Mouse (Mus musculus) cortical plate, adult 2 months (tissue): Measurements from ENCODE around the gene Atat1.

Source experiments
- CTCF ChIP-seq: fragments of 200-500 bp; IDR thresholded peaks from 2 replicates; pipeline ENCODE4 v1.5.1; 2011; ENCODE audit warnings: mild to moderate bottlenecking, control low read depth, low read length; ENCODE audit not compliant: insufficient read depth; ENCODE audit errors: extremely low read depth
- POLR2A ChIP-seq: fragments of 200-500 bp; IDR thresholded peaks from 2 replicates; pipeline ENCODE4 v1.6.1; 2011; ENCODE audit warnings: mild to moderate bottlenecking, low read length, control low read depth; ENCODE audit not compliant: insufficient read depth; ENCODE audit errors: extremely low read depth

GRCm38 (mm10) chr17:35923281-35923680, 13.4 kb upstream of the Atat1 start:
- TF ChIP-seq CTCF (no peak), POLR2A (no peak)
